Mouse (Mus musculus): ENCODE results near the gene Cmip. TPM values are rescaled to one million over a fixed set of nuclear protein-coding genes. Genes with fewer than 3 reads are reported as not detected.

Cmip gene
- polyA plus RNA-seq, 1 experiment from 2014 or later, result 9.8 TPM

GRCm38 (mm10) chr8:117284768-117285484, 28.1 kb downstream of the Cmip start:
- no peak overlapping the region for H3K27ac ChIP-seq (replicated peaks)
- peaks cover 29% of the 10 kb centered on the region for H3K36me3 ChIP-seq (replicated peaks)
- WGBS, result 86% methylated on average over 9 of the region's 9 CpGs
- no peaks in the 10 kb centered on the region for H3K9me3 ChIP-seq
- peaks cover 55% of the 10 kb centered on the region for H3K4me1 ChIP-seq
- no peak overlapping the region for H3K4me3 ChIP-seq
- no peak for DNase-seq (ENCODE audit: low spot score)
- H3K27me3 ChIP-seq (replicated peaks; ENCODE audit: low read depth, poor library complexity, severe bottlenecking), result no peaks in the 10 kb centered on the region

GRCm38 (mm10) chr8:117287966-117288365, 31.1 kb downstream of the Cmip start:
- DNase-seq (ENCODE audit: low spot score), result no peak
- no peaks in the 10 kb centered on the region for H3K27me3 ChIP-seq (replicated peaks; ENCODE audit: low read depth, poor library complexity, severe bottlenecking)
- WGBS, result 89% methylated on average over 8 of the region's 8 CpGs
- no peaks in the 10 kb centered on the region for H3K9me3 ChIP-seq
- H3K4me3 ChIP-seq, result no peak overlapping the region
- H3K36me3 ChIP-seq (replicated peaks), result peaks cover 29% of the 10 kb centered on the region
- H3K4me1 ChIP-seq, result peaks cover 59% of the 10 kb centered on the region
- H3K27ac ChIP-seq (replicated peaks), result no peak overlapping the region

- Histone ChIP-seq H3K4me3 (no peak overlapping the region), H3K9me3 (no peaks in the 10 kb centered on the region), H3K27ac (replicated peaks) (0 out of 2 replicates have a peak overlapping the region, but pooled peaks have one; percentile 0), H3K36me3 (replicated peaks) (peaks cover 29% of the 10 kb centered on the region), H3K4me1 (peaks cover 59% of the 10 kb centered on the region), H3K27me3 (replicated peaks; ENCODE audit: low read depth, poor library complexity, severe bottlenecking) (no peaks in the 10 kb centered on the region)
- 86% methylated on average over 9 of the region's 9 CpGs for WGBS
- DNase-seq (ENCODE audit: low spot score), result no peak
Observed at GRCm38 (mm10) chr8:117289016-117289415, 32.2 kb downstream of the Cmip start.

DNA sequence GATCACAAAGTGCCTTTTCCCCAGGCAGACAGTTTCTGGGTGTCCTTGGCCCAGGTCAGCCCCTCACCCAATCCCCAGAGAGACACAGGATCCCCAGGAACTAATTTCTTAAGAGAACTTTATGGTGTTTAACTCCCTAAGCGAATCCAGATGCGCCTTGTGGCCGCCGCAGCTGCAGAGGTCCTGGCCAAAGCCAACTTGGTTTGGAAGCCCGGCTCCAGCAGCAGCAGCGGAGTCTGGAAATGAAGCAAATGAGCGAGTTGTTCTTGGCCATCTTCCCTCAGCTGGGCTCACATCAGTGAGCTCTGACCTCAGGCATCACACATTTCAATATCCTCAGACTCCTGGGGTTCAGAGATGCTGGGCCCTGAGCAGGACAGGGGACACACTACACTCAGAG, 33.6 kb downstream of the Cmip start:
- H3K4me3 ChIP-seq, result no peak overlapping the region
- H3K27ac ChIP-seq (replicated peaks), result no peak overlapping the region
- peaks cover 68% of the 10 kb centered on the region for H3K4me1 ChIP-seq
- H3K36me3 ChIP-seq (replicated peaks), result peaks cover 20% of the 10 kb centered on the region
- no peaks in the 10 kb centered on the region for H3K27me3 ChIP-seq (replicated peaks; ENCODE audit: low read depth, poor library complexity, severe bottlenecking)
- peak; percentile 50 for DNase-seq (ENCODE audit: low spot score)
- whole genome bisulfite sequencing, result 56% methylated on average over 7 of the region's 7 CpGs
- no peaks in the 10 kb centered on the region for H3K9me3 ChIP-seq

DNA sequence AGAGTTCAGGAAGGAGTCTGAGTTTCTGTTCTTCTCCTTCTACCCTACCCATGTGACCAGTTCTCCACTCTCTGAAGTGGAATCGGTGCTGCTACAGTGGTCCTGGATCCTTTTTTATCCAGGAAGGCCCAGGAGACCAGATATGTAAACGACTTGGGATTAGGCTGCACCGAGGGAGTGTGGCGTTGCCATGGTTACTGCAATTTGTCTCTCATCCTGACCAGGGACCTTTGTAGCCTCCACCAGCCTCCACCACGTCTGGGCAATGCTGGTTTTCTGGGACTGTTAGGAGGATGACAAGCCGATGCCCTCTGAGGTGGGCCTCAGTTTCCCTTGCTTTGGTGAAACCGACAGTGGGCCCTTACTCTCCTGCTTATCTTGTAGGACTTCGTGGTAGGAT, 35.4 kb downstream of the Cmip start:
- Histone ChIP-seq H3K9me3 (no peaks in the 10 kb centered on the region), H3K27ac (replicated peaks) (no peak overlapping the region), H3K27me3 (replicated peaks; ENCODE audit: low read depth, poor library complexity, severe bottlenecking) (no peaks in the 10 kb centered on the region), H3K4me1 (peaks cover 82% of the 10 kb centered on the region), H3K36me3 (replicated peaks) (peaks cover 5% of the 10 kb centered on the region; the same call in 1 of the 2 replicates), H3K4me3 (no peak overlapping the region)
- no peak for DNase-seq (ENCODE audit: low spot score)
- 39% methylated on average over 8 of the region's 8 CpGs for WGBS

DNA sequence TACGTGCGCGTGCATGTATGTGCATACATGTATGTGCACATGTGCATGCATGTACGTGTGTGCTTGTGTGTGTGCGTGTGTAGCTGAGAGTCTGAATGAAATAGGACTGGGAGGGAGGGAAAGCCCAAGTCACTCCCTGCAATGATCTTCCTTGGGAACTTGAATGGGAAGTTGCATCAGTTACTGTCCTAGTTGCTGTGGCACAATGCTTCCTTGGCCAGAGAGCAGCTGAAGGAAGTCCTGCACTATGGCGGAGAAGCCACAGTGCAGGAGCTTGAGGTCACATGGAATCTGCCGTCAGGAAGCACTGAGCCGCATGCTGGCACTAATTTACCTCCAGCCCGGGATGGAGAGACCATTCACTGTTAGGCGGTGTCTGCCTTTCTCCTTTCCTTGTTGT, 37.9 kb downstream of the Cmip start:
- WGBS, result 71% methylated on average over 10 of the region's 10 CpGs
- Histone ChIP-seq H3K4me1 (peaks cover 96% of the 10 kb centered on the region), H3K4me3 (no peak overlapping the region), H3K9me3 (no peaks in the 10 kb centered on the region), H3K27ac (replicated peaks) (peak overlapping the region; percentile 72), H3K36me3 (replicated peaks) (0 out of 2 replicates have a peak, but pooled peaks cover 3% of the 10 kb centered on the region), H3K27me3 (replicated peaks; ENCODE audit: low read depth, poor library complexity, severe bottlenecking) (no peaks in the 10 kb centered on the region)
- DNase-seq (ENCODE audit: low spot score), result no peak

DNA sequence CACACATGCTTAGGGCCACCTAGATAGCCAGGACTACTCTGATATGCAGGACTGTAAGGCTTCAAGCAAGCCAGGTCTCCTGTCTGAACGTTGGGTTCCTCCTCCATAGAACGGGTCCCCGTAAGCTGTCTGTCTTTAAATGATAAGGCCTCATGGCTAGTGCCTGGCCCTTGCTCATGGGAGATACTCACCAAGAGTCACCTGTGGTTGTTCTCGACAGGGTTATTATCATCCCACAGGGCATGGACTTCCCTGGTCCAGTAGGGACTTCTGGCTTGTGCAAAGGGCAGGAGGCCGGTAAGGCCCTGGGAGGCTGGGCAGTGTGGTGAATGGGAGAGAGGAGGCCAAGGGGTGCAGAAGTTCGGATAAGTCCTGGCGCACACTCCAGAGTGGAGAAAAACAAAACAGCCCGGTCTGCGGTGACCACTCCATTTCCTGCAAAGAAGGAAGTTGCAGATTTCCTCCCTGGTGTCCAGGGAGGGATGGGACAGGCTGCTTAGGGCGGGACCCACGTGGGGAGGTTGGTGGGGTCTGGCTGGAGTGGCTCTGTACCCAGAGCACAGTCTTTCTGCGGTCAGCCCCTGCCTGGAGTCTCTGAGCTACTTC, 41.2 kb downstream of the Cmip start:
- H3K4me3 ChIP-seq, result no peak overlapping the region
- peaks cover 96% of the 10 kb centered on the region for H3K4me1 ChIP-seq
- DNase-seq (ENCODE audit: low spot score), result no peak
- WGBS, result 78% methylated on average over 12 of the region's 12 CpGs
- 0 out of 2 replicates have a peak, but pooled peaks cover 3% of the 10 kb centered on the region for H3K36me3 ChIP-seq (replicated peaks)
- no peaks in the 10 kb centered on the region for H3K27me3 ChIP-seq (replicated peaks; ENCODE audit: low read depth, poor library complexity, severe bottlenecking)
- peak overlapping the region; percentile 52 for H3K27ac ChIP-seq (replicated peaks)
- no peaks in the 10 kb centered on the region for H3K9me3 ChIP-seq

GRCm38 (mm10) chr8:117299204-117299603, 42.3 kb downstream of the Cmip start:
- DNase-seq (ENCODE audit: low spot score), result no peak
- Histone ChIP-seq H3K36me3 (replicated peaks) (0 out of 2 replicates have a peak, but pooled peaks cover 3% of the 10 kb centered on the region), H3K27ac (replicated peaks) (peak overlapping the region; percentile 65), H3K4me3 (no peak overlapping the region), H3K27me3 (replicated peaks; ENCODE audit: low read depth, poor library complexity, severe bottlenecking) (no peaks in the 10 kb centered on the region), H3K4me1 (peaks cover 96% of the 10 kb centered on the region), H3K9me3 (no peaks in the 10 kb centered on the region)
- 82% methylated on average over 10 of the region's 10 CpGs for WGBS

DNA sequence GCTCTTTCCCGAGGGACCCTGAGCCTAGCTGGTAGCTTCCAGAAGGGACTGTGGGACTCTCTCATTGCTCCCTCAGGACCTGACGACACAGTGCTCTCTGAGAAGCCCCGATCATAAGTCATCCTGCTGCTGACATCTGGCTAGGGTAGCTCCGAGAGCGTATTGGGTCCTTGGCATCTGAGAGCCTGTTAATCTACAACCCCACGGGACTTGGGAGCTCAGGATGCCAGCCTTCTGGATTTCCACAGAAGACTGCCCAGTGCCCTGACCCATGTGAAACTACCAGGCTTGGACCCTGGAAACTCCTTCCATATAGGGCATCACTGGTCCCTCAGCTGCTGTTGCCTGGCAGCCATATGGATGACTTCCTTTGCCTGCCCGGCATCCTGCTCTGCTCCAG, 43.3 kb downstream of the Cmip start:
- H3K27ac ChIP-seq (replicated peaks), result peak overlapping the region; percentile 42
- no peak overlapping the region for H3K4me3 ChIP-seq
- H3K9me3 ChIP-seq, result no peaks in the 10 kb centered on the region
- H3K27me3 ChIP-seq (replicated peaks; ENCODE audit: low read depth, poor library complexity, severe bottlenecking), result no peaks in the 10 kb centered on the region
- WGBS, result 84% methylated on average over 7 of the region's 7 CpGs
- DNase-seq (ENCODE audit: low spot score), result no peak
- H3K36me3 ChIP-seq (replicated peaks), result 0 out of 2 replicates have a peak, but pooled peaks cover 3% of the 10 kb centered on the region
- peaks cover 96% of the 10 kb centered on the region for H3K4me1 ChIP-seq

- 78% methylated on average over 12 of the region's 12 CpGs for WGBS
- Histone ChIP-seq H3K27ac (replicated peaks) (peak overlapping the region; percentile 44; the same call in 1 of the 2 replicates), H3K9me3 (no peaks in the 10 kb centered on the region), H3K4me1 (peaks cover 92% of the 10 kb centered on the region), H3K27me3 (replicated peaks; ENCODE audit: low read depth, poor library complexity, severe bottlenecking) (no peaks in the 10 kb centered on the region), H3K4me3 (no peak overlapping the region), H3K36me3 (replicated peaks) (0 out of 2 replicates have a peak, but pooled peaks cover 3% of the 10 kb centered on the region)
- no peak for DNase-seq (ENCODE audit: low spot score)
Observed at GRCm38 (mm10) chr8:117301457-117302041, 44.7 kb downstream of the Cmip start.

GRCm38 (mm10) chr8:117302072-117302471, 45.2 kb downstream of the Cmip start:
- H3K4me1 ChIP-seq, result peaks cover 94% of the 10 kb centered on the region
- no peaks in the 10 kb centered on the region for H3K9me3 ChIP-seq
- 64% methylated on average over 11 of the region's 11 CpGs for WGBS
- no peaks in the 10 kb centered on the region for H3K27me3 ChIP-seq (replicated peaks; ENCODE audit: low read depth, poor library complexity, severe bottlenecking)
- peak overlapping the region; percentile 44 for H3K27ac ChIP-seq (replicated peaks)
- H3K36me3 ChIP-seq (replicated peaks), result 0 out of 2 replicates have a peak, but pooled peaks cover under 1% of the 10 kb centered on the region
- DNase-seq (ENCODE audit: low spot score), result no peak
- no peak overlapping the region for H3K4me3 ChIP-seq

- DNase-seq (ENCODE audit: low spot score), result no peak
- WGBS, result 37% methylated on average over 9 of the region's 9 CpGs
- no peaks in the 10 kb centered on the region for H3K36me3 ChIP-seq (replicated peaks)
- H3K4me3 ChIP-seq, result no peak overlapping the region
- no peaks in the 10 kb centered on the region for H3K27me3 ChIP-seq (replicated peaks; ENCODE audit: low read depth, poor library complexity, severe bottlenecking)
- peak overlapping the region; percentile 55 for H3K27ac ChIP-seq (replicated peaks)
- no peaks in the 10 kb centered on the region for H3K9me3 ChIP-seq
- H3K4me1 ChIP-seq, result peaks cover 95% of the 10 kb centered on the region
Observed at GRCm38 (mm10) chr8:117303666-117304065, 46.8 kb downstream of the Cmip start.

Measured in embryonic facial prominence, embryonic 10.5 days (tissue).